Mouse (Mus musculus): ENCODE measurements around the gene Atg101. TPM values are rescaled to one million over a fixed set of nuclear protein-coding genes. Genes with fewer than 3 reads are reported as not detected.

Gene Atg101
- polyA plus RNA-seq, 1 experiment from 2014 or later = 31.7 TPM

DNA sequence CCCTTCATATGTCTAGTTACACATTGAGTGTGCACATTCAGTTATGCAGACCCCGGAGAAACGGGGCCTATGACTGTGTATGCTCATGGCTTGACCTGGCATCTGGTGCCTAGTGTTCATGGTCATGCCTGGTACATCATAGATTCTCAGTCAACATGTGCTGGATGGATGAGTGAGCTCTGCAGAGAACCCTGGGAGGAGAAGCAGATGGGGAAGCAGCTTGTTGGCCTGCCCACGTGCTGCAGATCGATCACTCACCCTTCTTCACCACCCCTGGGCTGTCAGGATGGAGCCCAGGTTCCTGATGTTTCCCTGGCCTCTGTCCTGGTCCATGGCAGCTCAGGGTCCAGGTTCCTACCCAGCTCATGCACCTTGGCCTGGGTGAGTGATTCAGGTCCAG, 22.4 kb downstream of the Atg101 start:
- H3K4me1 ChIP-seq (replicated peaks) = no peaks in the 10 kb centered on the region
- DNase-seq = no peak
- no peak overlapping the region for H3K4me3 ChIP-seq (replicated peaks)
- 64% methylated on average over 4 of the region's 4 CpGs for WGBS (ENCODE audit: insufficient replicate concordance)
- no peak for ATAC-seq (ENCODE audit: low read depth)
- H3K4me2 ChIP-seq = no peak overlapping the region
- no peaks in the 10 kb centered on the region for H3K27me3 ChIP-seq
- H3K36me3 ChIP-seq = no peaks in the 10 kb centered on the region
- H3K9me3 ChIP-seq (replicated peaks) = no peaks in the 10 kb centered on the region
- H3K27ac ChIP-seq = no peak overlapping the region
- H3K9ac ChIP-seq = no peak overlapping the region

DNA sequence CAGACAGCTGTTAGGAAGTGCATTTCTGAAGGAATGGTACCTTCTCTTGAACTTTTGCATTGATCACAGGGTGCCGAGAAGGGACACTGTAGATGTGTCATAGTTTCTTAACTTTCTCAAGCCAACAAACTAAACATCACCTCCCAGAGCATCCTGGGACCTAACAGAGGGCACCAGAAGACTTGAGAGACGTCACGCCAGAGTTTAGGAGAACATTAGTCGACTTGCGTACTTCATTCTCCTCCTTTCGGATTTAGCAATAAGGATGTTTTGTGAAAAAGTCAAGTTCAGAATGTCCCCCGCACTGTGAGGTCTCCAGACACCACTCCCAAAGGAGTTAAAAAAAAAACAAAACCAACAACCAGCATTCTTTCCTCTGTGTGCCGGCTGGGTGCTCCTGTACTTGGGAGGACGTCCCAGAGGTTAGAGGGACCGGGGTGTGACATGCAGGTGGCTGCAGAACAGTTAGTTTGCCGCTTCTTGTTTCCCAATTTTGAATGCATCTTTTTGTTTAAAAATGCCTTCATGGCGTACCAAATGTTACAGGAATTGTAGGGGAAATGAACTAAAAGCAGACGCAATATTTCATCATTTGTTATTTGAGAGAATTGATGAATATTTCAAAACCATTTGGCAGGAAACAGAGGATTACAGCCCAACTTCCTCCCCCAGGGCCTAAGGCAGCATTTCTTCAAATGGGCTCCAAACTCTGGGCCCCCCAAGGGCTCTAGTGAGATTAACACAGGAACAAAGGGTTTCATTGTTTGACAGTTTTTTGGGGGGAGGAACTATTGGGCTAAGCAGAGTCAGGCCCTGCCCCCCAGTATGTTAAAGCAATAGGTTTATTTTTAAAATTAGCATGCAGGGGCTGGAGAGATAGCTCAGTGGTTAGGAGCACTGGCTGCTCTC, 24.6 kb downstream of the Atg101 start:
- no peak overlapping the region for H3K4me2 ChIP-seq
- no peaks in the 10 kb centered on the region for H3K27me3 ChIP-seq
- H3K36me3 ChIP-seq = no peaks in the 10 kb centered on the region
- no peak overlapping the region for H3K27ac ChIP-seq
- H3K4me3 ChIP-seq (replicated peaks) = no peak overlapping the region
- ATAC-seq (ENCODE audit: low read depth) = no peak
- no peaks in the 10 kb centered on the region for H3K4me1 ChIP-seq (replicated peaks)
- DNase-seq = no peak
- no peak overlapping the region for H3K9ac ChIP-seq
- H3K9me3 ChIP-seq (replicated peaks) = no peaks in the 10 kb centered on the region
- 62% methylated on average over 13 of the region's 13 CpGs for WGBS (ENCODE audit: insufficient replicate concordance)

DNA sequence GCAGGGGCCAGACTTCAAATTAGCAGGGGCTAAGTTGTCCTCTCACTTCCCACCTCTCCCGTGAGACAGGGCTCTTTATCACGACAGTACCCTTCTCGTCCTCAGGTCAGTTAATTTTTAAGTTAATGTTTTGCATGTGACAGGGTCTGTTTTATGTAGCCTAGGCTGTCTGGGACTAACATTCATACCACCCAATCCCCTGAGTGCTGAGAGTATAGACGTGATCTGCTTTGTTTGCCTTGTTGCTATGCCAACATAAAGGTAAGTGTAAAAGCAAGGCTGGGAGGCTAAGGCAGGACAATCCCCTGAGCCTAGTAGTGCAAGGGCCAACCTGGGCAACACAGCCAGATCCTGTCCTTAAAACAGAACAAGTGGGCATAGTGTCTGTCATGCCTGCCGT, 25.4 kb downstream of the Atg101 start:
- Histone ChIP-seq H3K9ac (no peak overlapping the region), H3K4me2 (no peak overlapping the region), H3K36me3 (no peaks in the 10 kb centered on the region), H3K9me3 (replicated peaks) (no peaks in the 10 kb centered on the region), H3K27me3 (no peaks in the 10 kb centered on the region), H3K27ac (no peak overlapping the region; the same call in 1 of the 2 replicates), H3K4me1 (replicated peaks) (no peaks in the 10 kb centered on the region), H3K4me3 (replicated peaks) (no peak overlapping the region)
- no peak for DNase-seq
- no peak for ATAC-seq (ENCODE audit: low read depth)
- 40% methylated on average over 5 of the region's 5 CpGs for WGBS (ENCODE audit: insufficient replicate concordance)

DNA sequence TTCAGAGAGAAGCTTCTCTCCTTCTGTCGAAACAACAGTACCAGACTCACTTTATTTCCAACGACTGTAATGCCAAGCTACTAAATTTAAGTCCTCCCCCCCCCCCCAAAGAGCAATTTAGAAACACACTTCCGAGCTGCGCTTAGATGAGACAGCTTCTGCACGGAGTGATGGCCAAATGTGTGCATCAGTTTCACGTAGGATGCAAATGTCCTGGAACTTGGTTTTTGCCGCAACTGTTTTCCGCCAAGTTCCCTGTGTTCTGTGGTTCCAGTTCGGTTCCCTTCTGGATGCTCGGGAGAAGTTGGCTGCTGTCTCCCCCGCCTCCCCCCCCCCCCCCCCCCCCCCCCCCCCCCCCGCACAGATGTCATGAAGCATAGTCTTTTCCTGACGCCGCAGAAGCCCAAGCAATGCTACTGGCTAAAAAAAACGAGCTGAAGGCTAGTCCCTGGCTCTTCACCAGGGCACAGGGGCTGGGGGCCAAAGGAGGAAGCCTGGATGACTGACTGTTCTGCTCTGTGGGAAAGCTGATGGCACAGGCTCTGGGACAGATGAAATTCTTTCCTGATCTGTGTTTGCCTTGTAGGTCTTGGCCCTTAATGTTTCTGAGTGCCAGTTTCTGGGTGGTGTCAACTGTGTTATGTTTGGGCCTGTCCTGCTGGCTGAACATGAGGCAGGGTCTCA, 27.2 kb downstream of the Atg101 start:
- ATAC-seq (ENCODE audit: low read depth) (no peak), DNase-seq (no peak)
- 49% methylated on average over 14 of the region's 15 CpGs for WGBS (ENCODE audit: insufficient replicate concordance)

DNA sequence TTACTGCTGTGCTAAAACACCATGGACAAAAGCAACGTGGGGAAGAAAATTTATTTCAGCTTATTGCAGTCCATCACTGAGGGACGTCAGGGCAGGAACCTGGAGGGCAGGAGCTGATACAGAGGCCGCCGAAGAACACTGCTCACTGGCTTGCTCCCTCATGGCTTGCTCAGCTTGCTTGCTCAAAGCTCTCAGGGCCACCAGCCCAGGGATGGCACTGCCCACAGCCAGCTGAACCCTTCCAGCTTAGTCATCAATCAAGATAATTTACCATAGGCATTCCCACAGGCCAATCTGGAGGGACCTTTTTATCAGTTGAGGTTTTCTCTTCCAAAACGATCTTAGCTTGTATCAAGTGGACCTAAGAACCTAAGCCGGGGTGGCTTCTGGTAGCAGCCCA, 27.9 kb downstream of the Atg101 start:
- Histone ChIP-seq H3K9me3 (replicated peaks) (no peaks in the 10 kb centered on the region), H3K36me3 (no peaks in the 10 kb centered on the region), H3K9ac (no peak overlapping the region), H3K27ac (no peak overlapping the region), H3K27me3 (no peaks in the 10 kb centered on the region), H3K4me3 (replicated peaks) (no peak overlapping the region), H3K4me1 (replicated peaks) (peaks cover 5% of the 10 kb centered on the region; the same call in 1 of the 2 replicates), H3K4me2 (no peak overlapping the region)
- 56% methylated on average over 6 of the region's 6 CpGs for WGBS (ENCODE audit: insufficient replicate concordance)
- ATAC-seq (ENCODE audit: low read depth) (no peak), DNase-seq (no peak)

More for the DNA sequence above, 27.2 kb downstream of the Atg101 start:
- H3K27me3 ChIP-seq = no peaks in the 10 kb centered on the region
- H3K4me1 ChIP-seq (replicated peaks) = no peaks in the 10 kb centered on the region
- H3K9ac ChIP-seq = no peak overlapping the region
- H3K4me2 ChIP-seq = no peak overlapping the region
- H3K27ac ChIP-seq = no peak overlapping the region
- no peaks in the 10 kb centered on the region for H3K9me3 ChIP-seq (replicated peaks)
- no peak overlapping the region for H3K4me3 ChIP-seq (replicated peaks)
- no peaks in the 10 kb centered on the region for H3K36me3 ChIP-seq

DNA sequence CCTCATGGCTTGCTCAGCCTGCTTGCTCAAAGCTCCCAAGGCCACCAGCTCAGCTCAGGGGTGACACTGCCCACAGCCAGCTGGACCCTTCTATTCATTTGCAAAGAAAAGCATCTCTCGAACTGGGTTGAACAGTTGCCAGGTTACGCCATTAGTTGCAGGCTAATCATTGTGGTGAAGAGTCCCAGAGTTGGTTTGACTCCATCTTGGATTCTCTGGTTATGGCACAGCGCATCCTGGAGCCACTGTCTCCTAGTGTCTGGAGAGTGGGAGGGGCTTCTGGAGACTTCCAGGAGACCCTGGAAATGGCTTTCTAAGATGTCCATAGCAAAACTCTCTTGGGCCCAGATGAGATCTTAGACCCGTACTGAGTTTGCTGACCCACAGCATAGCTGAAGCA, 31.3 kb downstream of the Atg101 start:
- Histone ChIP-seq H3K27ac (no peak overlapping the region), H3K4me3 (replicated peaks) (no peak overlapping the region), H3K4me1 (replicated peaks) (peaks cover 26% of the 10 kb centered on the region), H3K4me2 (no peak overlapping the region), H3K9me3 (replicated peaks) (no peaks in the 10 kb centered on the region), H3K9ac (no peak overlapping the region), H3K36me3 (no peaks in the 10 kb centered on the region), H3K27me3 (no peaks in the 10 kb centered on the region)
- DNase-seq (no peak), ATAC-seq (ENCODE audit: low read depth) (no peak)
- WGBS (ENCODE audit: insufficient replicate concordance) = 69% methylated on average over 4 of the region's 4 CpGs

DNA sequence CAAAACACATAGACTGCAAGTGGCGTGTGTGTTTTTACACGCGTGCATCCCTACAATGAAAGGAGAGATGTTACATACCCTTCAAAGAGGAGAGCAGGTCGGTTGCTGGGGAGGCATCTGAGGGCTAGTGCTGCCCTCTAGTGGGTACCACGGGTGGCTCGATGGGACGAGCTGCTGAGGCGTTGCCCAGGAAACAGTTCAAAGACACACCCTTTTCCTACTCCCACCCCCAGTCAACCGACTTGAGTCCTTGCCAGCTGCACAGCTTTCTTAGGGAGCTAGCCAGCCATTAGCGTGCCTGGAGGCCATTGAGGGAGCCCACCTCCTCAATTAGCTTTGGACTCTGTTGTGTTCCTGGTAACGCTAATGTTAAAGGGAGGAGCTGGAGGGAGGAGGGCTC, 31.8 kb downstream of the Atg101 start:
- H3K4me1 ChIP-seq (replicated peaks) = peaks cover 30% of the 10 kb centered on the region
- peak; percentile 53 for ATAC-seq (ENCODE audit: low read depth)
- peak overlapping the region; percentile 32 for H3K4me3 ChIP-seq (replicated peaks)
- no peaks in the 10 kb centered on the region for H3K36me3 ChIP-seq
- H3K9ac ChIP-seq = no peak overlapping the region
- WGBS (ENCODE audit: insufficient replicate concordance) = 1% methylated on average over 11 of the region's 11 CpGs
- H3K27me3 ChIP-seq = no peaks in the 10 kb centered on the region
- no peak overlapping the region for H3K27ac ChIP-seq
- no peaks in the 10 kb centered on the region for H3K9me3 ChIP-seq (replicated peaks)
- H3K4me2 ChIP-seq = peak overlapping the region; percentile 40
- peak; percentile 68 for DNase-seq

DNA sequence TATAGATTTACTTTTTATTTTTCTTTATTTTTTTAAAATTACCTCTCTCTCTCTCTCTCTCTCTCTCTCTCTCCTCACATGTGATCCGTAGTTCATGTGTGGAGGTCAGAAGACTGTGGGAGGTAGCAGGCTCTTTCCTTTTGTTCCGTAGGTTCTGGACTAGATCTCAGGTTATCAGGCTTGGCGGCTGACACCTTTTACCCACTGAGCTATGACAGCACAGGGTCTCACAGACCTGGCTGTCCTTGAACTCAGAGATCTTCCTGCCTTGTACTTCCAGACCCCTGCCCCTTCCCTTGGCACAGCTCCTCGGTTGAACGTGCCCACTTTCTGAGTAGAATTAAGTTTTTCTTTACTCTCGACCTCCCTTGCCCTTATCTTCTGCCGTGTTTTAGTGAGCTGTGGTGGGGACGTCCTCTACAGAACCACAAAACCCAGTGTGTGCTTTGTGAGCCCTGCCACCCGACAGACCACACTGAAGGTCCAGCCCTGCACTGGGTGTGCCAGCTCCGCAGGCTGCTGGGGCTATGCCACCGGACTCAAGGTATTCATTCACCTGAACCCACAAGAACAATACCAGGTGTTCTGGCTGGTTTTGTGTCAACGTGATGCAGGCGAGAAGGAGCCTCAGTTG, 32.3 kb downstream of the Atg101 start:
- Histone ChIP-seq H3K36me3 (no peaks in the 10 kb centered on the region), H3K27me3 (no peaks in the 10 kb centered on the region), H3K9ac (0 out of 2 replicates have a peak overlapping the region, but pooled peaks have one; percentile 4), H3K4me3 (replicated peaks) (peak overlapping the region; percentile 32), H3K27ac (no peak overlapping the region), H3K4me2 (peak overlapping the region; percentile 40), H3K4me1 (replicated peaks) (peaks cover 36% of the 10 kb centered on the region), H3K9me3 (replicated peaks) (no peaks in the 10 kb centered on the region)
- no peak for DNase-seq
- no peak for ATAC-seq (ENCODE audit: low read depth)
- WGBS (ENCODE audit: insufficient replicate concordance) = 20% methylated on average over 13 of the region's 13 CpGs

DNA sequence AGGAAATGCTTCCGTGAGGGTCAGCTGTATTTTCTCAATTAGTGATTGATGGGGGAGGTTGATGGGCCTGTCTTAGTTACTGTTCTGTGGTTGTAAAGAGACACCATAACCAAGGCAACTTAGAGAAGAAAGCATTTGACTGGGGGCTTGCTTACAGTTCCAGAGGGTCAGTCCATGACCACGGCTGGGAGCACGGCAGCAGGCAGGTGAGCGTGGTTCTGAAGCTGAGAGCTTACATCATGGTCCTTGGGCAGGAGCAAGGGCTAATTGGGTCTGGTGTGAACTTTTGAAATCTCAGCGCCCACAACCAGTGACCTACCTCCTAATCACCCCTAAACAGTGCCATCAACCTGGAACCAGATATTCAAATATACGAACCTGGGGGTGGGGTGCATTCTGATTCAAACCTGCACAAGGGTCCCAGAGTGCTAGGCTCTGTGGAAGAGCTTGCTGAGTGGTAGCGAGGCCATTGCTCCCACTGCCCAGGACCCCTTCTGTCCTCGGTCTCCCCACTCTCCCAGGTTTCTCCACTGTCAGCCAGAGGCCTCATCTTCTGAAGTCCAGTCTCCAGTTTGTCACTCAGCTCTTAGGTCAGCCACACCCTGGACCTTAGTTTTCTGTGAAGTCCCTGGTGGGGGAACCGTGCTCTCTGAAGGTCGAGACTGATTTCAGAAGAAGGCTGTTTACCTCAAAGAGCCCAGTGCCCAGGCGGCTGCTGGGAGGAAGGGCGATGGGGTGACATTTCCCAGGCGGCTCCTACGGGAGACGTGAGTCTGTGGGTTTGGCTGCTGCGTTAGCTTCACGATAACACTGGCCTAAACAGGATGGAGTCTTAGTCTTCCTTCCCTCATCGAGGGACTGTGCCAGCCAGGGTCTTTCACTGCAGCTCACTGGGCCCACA, 33.1 kb downstream of the Atg101 start:
- Histone ChIP-seq H3K4me2 (peak overlapping the region; percentile 40; the same call in 1 of the 2 replicates), H3K27me3 (no peaks in the 10 kb centered on the region), H3K27ac (peak overlapping the region; percentile 53; the same call in 1 of the 2 replicates), H3K4me3 (replicated peaks) (peak overlapping the region; percentile 32), H3K36me3 (no peaks in the 10 kb centered on the region), H3K9me3 (replicated peaks) (no peaks in the 10 kb centered on the region), H3K4me1 (replicated peaks) (peaks cover 38% of the 10 kb centered on the region), H3K9ac (0 out of 2 replicates have a peak overlapping the region, but pooled peaks have one; percentile 4)
- DNase-seq (no peak), ATAC-seq (ENCODE audit: low read depth) (no peak)
- 31% methylated on average over 18 of the region's 18 CpGs for WGBS (ENCODE audit: insufficient replicate concordance)

DNA sequence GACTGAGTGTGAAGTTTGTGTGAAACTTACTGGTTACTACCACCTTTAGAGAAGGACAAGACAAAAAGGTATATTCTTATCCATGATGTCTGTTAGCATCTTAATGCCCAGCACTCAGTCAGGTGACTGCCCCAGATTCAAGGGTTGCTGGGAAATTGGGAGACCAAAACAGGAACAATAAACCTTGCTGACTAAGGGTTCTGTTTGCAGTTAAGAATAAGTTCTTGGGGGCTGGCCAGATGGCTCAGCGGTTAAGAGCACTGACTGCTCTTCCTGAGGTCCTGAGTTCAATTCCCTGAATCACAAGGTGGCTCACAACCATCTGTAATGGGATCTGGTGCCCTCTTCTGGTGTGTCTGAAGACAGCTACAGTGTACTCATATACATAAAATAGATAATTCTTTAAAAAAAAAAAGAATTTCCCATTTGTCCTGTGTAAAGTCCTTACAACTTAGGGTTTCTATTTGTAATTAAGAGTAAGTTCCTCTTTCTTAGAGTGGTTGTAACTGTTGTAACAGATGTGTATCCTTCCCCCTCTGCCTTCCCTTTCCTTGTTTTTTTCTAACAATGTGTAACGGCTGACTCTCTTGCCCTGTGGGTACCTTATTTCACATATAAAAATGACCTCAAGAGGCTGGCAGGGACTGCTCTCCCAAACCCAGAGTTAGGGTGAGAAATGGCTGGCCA, 33.9 kb downstream of the Atg101 start:
- Histone ChIP-seq H3K4me3 (replicated peaks) (no peak overlapping the region), H3K4me1 (replicated peaks) (peaks cover 38% of the 10 kb centered on the region), H3K9ac (no peak overlapping the region), H3K4me2 (peak overlapping the region; percentile 40; the same call in 1 of the 2 replicates), H3K27me3 (no peaks in the 10 kb centered on the region; the same call in 1 of the 2 replicates), H3K9me3 (replicated peaks) (no peaks in the 10 kb centered on the region), H3K27ac (peak overlapping the region; percentile 53), H3K36me3 (no peaks in the 10 kb centered on the region)
- WGBS (ENCODE audit: insufficient replicate concordance) = 25% methylated on average over 2 of the region's 2 CpGs
- DNase-seq (no peak), ATAC-seq (ENCODE audit: low read depth) (no peak)
